Mouse (Mus musculus) hindbrain, embryonic 11.5 days (tissue): Measurements from ENCODE around the gene Mitf. TPM values are rescaled to one million over a fixed set of nuclear protein-coding genes. Genes with fewer than 3 reads are reported as not detected.

Experiments used
- ATAC-seq: fragments of 200-750 bp; cut with Nextera tagmentation; 2 replicates; pipeline ENCODE4 v1.8.0; 2017; ENCODE audit warnings: mild to moderate bottlenecking, moderate TSS enrichment, moderate library complexity; ENCODE audit not compliant: low FRiP score
- DNase-seq: peaks from one replicate; pipeline ENCODE4 v3.0.0-alpha.2; 2015; ENCODE audit warnings: low spot score
- H3K27ac ChIP-seq: fragments of 300-500 bp; sonication (generic); 2 replicates; pipeline ENCODE4 v1.5.1; 2014; ENCODE audit warnings: mild to moderate bottlenecking, low read depth, low read length
- H3K27me3 ChIP-seq: fragments of 300-500 bp; sonication (generic); 2 replicates; pipeline ENCODE4 v1.6.1; 2014; ENCODE audit warnings: mild to moderate bottlenecking, low read length, moderate library complexity, mixed read lengths; ENCODE audit not compliant: control insufficient read depth, insufficient read depth
- H3K36me3 ChIP-seq: fragments of 300-500 bp; sonication (generic); 2 replicates; pipeline ENCODE4 v1.6.1; 2014; ENCODE audit warnings: mild to moderate bottlenecking, low read length, moderate library complexity, mixed read lengths; ENCODE audit not compliant: control insufficient read depth, insufficient read depth
- H3K4me1 ChIP-seq: fragments of 300-500 bp; sonication (generic); replicated peaks from 2 replicates; pipeline ENCODE4 v1.6.1; 2014; ENCODE audit warnings: low read length, mixed read lengths; ENCODE audit not compliant: control insufficient read depth, insufficient read depth
- H3K4me2 ChIP-seq: fragments of 300-500 bp; sonication (generic); replicated peaks from 2 replicates; pipeline ENCODE4 v1.6.1; 2014; ENCODE audit warnings: mild to moderate bottlenecking, low read depth, low read length
- H3K4me3 ChIP-seq: fragments of 300-500 bp; sonication (generic); 2 replicates; pipeline ENCODE4 v1.5.1; 2014; ENCODE audit warnings: low read depth, low read length
- H3K9ac ChIP-seq: fragments of 300-500 bp; sonication (generic); 2 replicates; pipeline ENCODE4 v1.6.1; 2014; ENCODE audit warnings: low read depth, low read length
- H3K9me3 ChIP-seq: fragments of 300-500 bp; sonication (generic); 2 replicates; pipeline ENCODE4 v1.6.1; 2016; ENCODE audit warnings: low read length; ENCODE audit not compliant: control insufficient read depth
- WGBS: fragments of 180-500 bp; shearing (Covaris S2); extraction: QIAGEN DNeasy Blood & Tissue Kit; methylation state at CpG from one replicate; pipeline ENCODE4 v1.1.7; 2014; 5-methylcytosine and 5-hydroxymethylcytosine counted together
- polyA plus RNA-seq: library from polyadenylated mRNA; unstranded; fragments of >200 nt; fragmentation: Nextera tagmentation; extraction: Ambion mirVana; gene quantifications from 2 replicates; pipeline ENCODE4 v1.2.1, GENCODE M21; 2014

Gene Mitf
- polyA plus RNA-seq, 1 experiment from 2014 or later: 1.2 TPM

DNA sequence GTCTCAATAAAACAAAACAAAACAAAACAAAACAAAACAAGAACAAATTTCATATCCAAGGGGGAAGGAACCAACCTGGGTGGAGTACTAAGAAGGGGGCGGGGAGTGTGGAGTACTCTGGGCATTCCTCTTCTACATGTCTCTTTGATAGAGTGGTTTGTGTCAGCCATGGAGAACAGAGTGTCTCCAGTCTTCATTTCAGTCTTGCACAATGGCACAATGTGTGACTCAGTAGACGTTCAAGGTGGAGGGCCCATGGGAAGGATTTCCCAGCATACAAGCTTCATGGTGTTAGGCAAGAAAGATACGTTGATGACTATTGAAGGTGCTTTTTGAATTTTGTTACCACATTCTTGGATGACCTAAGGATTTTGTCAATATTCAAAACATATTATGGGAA, 117.4 kb downstream of the Mitf start:
- WGBS: 93% methylated on average over 3 of the region's 3 CpGs

DNA sequence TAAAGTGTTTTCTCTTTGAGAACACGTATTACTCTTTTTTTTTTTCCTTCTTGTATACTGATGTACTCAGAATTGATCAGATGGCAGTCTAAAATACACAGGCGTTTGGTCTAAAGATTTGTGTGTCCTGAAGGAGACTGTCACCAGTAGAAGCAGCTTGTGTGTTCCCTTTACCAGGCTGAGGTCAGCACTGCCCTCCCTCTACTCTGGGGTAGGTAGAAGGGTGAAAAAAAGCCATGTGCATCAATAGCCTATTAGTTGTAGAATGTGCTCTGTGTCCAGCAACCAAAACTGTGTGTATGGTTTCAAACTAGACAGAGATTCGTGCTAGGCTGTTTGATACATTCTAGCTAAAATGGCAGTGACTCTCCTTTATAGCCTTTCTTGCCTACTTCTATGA, 122.2 kb downstream of the Mitf start:
- Histone ChIP-seq H3K4me3 (no peak overlapping the region), H3K36me3 (no peaks in the 10 kb centered on the region), H3K9ac (no peak overlapping the region), H3K4me1 (no peaks in the 10 kb centered on the region), H3K9me3 (no peaks in the 10 kb centered on the region), H3K27ac (no peak overlapping the region), H3K4me2 (no peak overlapping the region), H3K27me3 (no peaks in the 10 kb centered on the region)
- no peak for ATAC-seq
- WGBS: 79% methylated on average over 3 of the region's 3 CpGs
- DNase-seq: no peak

More for the DNA sequence above, 117.4 kb downstream of the Mitf start:
- no peaks in the 10 kb centered on the region for H3K27me3 ChIP-seq
- no peak overlapping the region for H3K4me3 ChIP-seq
- no peaks in the 10 kb centered on the region for H3K9me3 ChIP-seq
- no peaks in the 10 kb centered on the region for H3K4me1 ChIP-seq
- ATAC-seq (no peak), DNase-seq (no peak)
- H3K4me2 ChIP-seq: no peak overlapping the region
- H3K36me3 ChIP-seq: no peaks in the 10 kb centered on the region
- H3K27ac ChIP-seq: no peak overlapping the region
- H3K9ac ChIP-seq: no peak overlapping the region

DNA sequence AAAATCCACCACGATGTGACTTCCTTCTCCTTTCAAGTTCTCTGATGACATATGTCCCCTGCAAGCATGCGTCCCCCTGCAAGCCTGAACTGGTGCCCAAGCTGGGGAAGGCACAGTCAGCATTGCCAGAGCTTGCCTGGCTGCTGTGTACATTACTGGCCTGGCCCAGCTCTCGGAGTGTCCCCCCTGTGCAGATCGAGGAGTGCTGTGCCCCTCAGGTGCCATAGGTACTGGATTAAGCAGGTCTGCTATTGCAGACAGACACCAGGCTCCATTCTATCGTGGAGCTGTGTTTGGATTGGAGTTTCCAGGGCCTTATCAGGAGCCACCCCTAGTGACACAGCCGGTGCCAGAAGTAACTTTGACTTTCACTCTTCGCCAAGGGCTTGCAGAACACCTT, 122.6 kb downstream of the Mitf start:
- Histone ChIP-seq H3K4me2 (no peak overlapping the region), H3K4me1 (no peaks in the 10 kb centered on the region), H3K36me3 (no peaks in the 10 kb centered on the region), H3K9ac (no peak overlapping the region), H3K27ac (no peak overlapping the region), H3K9me3 (no peaks in the 10 kb centered on the region), H3K27me3 (no peaks in the 10 kb centered on the region), H3K4me3 (no peak overlapping the region)
- ATAC-seq: no peak
- no peak for DNase-seq
- WGBS: 89% methylated on average over 7 of the region's 7 CpGs

DNA sequence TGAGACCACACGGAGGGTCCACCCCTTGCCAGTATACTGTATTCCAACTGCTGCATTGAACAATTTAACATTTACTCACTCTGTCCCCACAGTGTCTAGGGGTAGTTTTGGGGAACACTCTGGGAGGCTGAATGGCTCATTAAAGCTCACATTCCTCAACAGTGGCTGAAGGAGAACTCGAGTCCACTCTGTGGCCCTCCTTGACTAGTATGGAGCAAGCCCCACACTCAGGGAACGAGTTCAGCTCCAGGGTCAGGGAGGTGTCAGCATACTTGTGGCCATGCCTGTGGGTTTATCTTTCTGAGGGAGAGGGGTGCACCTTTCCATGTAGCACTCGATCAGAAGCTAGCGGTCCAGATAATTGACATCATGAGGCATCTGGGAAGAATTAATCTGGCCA, 130.3 kb downstream of the Mitf start:
- DNase-seq (no peak), ATAC-seq (no peak)
- no peak overlapping the region for H3K9ac ChIP-seq
- H3K4me2 ChIP-seq: no peak overlapping the region
- no peak overlapping the region for H3K27ac ChIP-seq
- H3K9me3 ChIP-seq: no peaks in the 10 kb centered on the region
- no peaks in the 10 kb centered on the region for H3K36me3 ChIP-seq
- no peaks in the 10 kb centered on the region for H3K27me3 ChIP-seq
- H3K4me3 ChIP-seq: no peak overlapping the region
- H3K4me1 ChIP-seq: no peaks in the 10 kb centered on the region
- 80% methylated on average over 5 of the region's 5 CpGs for WGBS

DNA sequence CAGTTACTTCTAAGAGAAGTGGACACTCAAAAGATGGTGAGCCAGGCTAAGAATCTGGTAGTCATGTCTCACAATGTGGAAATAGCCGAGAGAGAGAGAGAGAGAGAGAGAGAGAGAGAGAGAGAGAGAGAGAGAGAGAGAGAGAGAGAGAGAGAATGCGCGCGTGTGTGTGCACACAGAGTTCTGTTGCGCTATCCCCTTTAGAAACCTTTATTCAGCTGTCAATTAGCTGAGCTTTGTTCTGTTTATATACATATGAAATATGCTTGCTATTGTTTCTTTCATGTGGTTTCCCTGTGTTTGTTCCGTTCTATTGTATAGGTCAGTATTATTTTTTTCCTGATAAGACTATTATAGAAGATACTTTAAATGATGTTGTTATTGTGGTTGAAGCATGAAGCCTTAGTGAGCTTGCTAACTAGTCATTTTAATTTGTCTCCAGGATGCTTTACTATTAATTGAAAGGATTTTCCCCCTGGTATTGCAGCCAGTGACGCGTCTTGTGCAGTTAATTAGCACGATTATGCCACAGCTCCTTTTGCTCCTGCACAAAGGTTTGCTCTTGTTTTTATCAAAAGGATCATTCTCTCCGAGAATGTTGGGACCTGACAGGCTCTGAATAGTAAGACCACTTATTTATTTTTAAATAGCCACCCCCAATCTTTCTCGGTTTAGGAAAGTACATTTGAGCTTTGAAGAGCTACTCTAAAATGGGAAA, 131.2 kb downstream of the Mitf start:
- Histone ChIP-seq H3K9me3 (no peaks in the 10 kb centered on the region), H3K4me2 (no peak overlapping the region), H3K9ac (no peak overlapping the region), H3K36me3 (no peaks in the 10 kb centered on the region), H3K27me3 (no peaks in the 10 kb centered on the region), H3K27ac (no peak overlapping the region), H3K4me3 (no peak overlapping the region), H3K4me1 (no peaks in the 10 kb centered on the region)
- DNase-seq: no peak
- WGBS: 62% methylated on average over 11 of the region's 11 CpGs
- ATAC-seq: no peak

DNA sequence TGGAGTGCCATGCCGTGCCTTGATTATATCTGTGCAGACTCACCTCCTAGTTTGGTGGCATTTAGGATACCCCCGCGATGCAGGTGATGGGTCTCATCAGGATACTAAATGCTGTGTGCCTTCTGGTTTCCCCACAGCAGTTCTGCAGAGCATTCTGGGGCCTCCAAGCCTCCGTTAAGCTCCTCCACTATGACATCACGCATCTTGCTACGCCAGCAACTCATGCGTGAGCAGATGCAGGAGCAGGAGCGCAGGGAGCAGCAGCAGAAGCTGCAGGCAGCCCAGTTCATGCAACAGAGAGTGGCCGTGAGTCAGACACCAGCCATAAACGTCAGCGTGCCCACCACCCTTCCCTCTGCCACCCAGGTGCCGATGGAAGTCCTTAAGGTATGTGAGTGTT, 134.1 kb downstream of the Mitf start:
- DNase-seq: no peak

DNA sequence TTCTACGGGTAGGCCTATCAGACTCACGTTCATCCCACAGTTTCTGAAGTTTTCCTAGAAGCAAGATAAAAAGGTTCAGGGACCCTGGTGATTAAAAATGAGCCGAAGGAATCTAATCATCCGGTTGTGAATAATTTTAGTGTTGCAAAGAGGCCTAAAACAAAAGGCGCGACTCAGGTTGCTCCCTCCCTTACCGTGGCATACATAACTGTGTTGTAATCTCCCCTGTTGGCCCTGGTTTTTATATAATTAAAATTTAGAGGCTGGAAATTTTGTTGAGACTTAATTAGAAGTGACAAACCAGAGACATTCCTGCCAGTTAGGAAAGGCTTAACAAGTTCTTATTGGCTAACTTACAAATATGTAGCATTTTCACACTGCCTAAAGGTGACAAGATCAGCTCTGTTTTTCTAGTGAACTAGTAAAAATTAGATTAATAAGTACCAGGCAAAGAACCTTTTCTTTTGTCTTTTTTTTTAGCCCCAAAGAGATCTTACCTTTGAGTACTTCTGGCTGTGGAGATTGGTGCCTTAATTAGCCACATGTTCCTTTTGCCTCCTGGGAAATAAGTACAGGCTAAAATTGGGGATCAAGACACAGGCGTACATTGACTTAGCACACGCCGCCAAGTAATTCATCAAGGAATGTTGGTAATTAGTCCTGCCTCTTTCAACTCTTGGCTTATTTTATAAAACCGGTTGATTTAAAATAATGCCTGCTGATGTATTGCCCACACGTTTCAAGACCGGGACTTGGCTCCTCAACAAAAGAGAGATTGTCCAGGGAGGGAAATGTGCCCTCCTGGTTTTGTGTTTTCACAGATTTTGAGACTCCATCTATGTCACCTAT, 143.4 kb downstream of the Mitf start:
- no peak for DNase-seq
- no peaks in the 10 kb centered on the region for H3K4me1 ChIP-seq
- H3K9me3 ChIP-seq: no peaks in the 10 kb centered on the region
- ATAC-seq: no peak
- H3K4me3 ChIP-seq: no peak overlapping the region
- no peak overlapping the region for H3K4me2 ChIP-seq
- no peak overlapping the region for H3K27ac ChIP-seq
- 77% methylated on average over 13 of the region's 13 CpGs for WGBS
- H3K27me3 ChIP-seq: no peaks in the 10 kb centered on the region
- no peak overlapping the region for H3K9ac ChIP-seq
- no peaks in the 10 kb centered on the region for H3K36me3 ChIP-seq

More for the DNA sequence above, 134.1 kb downstream of the Mitf start:
- WGBS: 89% methylated on average over 12 of the region's 12 CpGs
- Histone ChIP-seq H3K9ac (no peak overlapping the region), H3K36me3 (no peaks in the 10 kb centered on the region), H3K4me3 (no peak overlapping the region), H3K4me1 (no peaks in the 10 kb centered on the region), H3K27ac (no peak overlapping the region), H3K27me3 (no peaks in the 10 kb centered on the region), H3K4me2 (no peak overlapping the region), H3K9me3 (no peaks in the 10 kb centered on the region)
- no peak for ATAC-seq

DNA sequence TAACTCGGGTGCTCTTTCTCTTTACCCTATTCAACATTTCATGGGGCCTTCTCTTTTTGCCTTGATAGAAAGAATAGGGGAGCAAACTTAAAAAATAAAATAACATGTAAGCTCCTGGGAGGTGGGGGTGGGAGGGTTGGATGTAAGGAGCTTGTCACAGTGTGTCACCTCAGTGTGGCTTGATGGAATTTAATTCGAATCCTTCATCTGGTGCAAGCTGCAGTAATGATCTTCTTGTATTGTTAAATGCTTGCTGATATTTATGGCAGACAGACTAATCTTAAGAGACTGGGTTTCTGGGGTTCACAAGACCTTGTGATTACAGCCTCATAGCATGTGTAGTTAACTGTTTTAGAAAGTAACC, 144.0 kb downstream of the Mitf start:
- no peak overlapping the region for H3K4me2 ChIP-seq
- H3K4me3 ChIP-seq: no peak overlapping the region
- no peaks in the 10 kb centered on the region for H3K27me3 ChIP-seq
- DNase-seq: no peak
- H3K4me1 ChIP-seq: no peaks in the 10 kb centered on the region
- H3K9ac ChIP-seq: no peak overlapping the region
- no peaks in the 10 kb centered on the region for H3K9me3 ChIP-seq
- no peaks in the 10 kb centered on the region for H3K36me3 ChIP-seq
- H3K27ac ChIP-seq: no peak overlapping the region
- WGBS: 79% methylated on average over 2 of the region's 2 CpGs
- no peak for ATAC-seq

DNA sequence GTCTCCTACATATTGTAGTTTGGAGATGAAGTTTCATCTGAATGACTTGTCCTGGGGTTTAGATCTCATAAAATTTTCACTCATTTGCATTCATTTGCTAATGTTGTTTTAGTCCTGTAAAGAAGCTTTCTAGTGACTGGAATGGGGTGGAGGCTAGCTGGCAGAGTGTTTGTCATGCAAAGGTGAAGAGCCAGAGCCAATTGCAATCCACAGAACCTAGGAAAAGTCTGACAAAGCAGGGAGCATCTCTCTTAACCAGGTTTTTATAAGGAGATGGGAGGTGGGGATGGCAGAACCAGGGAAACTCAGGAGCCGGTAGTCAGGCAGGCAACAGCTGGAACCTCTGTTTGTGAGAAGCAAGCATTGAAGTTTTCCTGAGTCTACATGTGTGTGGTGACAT, 144.9 kb downstream of the Mitf start:
- ATAC-seq (no peak), DNase-seq (no peak)
- H3K4me3 ChIP-seq: no peak overlapping the region
- no peaks in the 10 kb centered on the region for H3K9me3 ChIP-seq
- H3K4me2 ChIP-seq: no peak overlapping the region
- no peaks in the 10 kb centered on the region for H3K36me3 ChIP-seq
- no peaks in the 10 kb centered on the region for H3K4me1 ChIP-seq
- H3K27ac ChIP-seq: no peak overlapping the region
- 54% methylated on average over 1 of the region's 1 CpGs for WGBS
- H3K27me3 ChIP-seq: no peaks in the 10 kb centered on the region
- no peak overlapping the region for H3K9ac ChIP-seq
